Mouse (Mus musculus): ENCODE results near the gene Pbrm1. TPM values are rescaled to one million over a fixed set of nuclear protein-coding genes. Genes with fewer than 3 reads are reported as not detected.

Gene Pbrm1
- polyA plus RNA-seq, 1 experiment = 8.3 TPM

DNA sequence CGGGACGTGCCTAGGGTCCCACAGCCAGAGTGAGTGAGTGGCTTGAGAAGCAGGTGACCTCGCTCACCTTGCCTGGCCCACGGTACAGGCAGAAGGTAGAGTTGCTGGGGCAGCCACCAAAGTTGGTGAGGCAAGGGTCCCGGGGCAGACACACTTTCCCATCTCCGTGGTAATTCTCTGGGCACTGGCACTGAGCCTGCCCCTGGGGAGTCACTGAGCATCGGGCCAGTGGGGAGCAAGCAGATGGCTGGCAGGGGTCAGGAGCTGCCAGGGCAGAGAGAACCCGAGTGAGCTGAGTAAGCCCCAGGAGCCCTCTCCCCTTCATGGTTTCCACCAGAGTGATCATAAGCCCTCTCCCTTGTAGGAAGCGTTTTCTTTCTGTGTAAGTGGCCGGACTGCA is 142.7 kb downstream of the Pbrm1 start:
- TF ChIP-seq POLR2A (IDR thresholded peaks at IDR 0.05; ENCODE audit: control insufficient read depth, low read depth, low read length) (no peak), CTCF (IDR thresholded peaks at IDR 0.05; ENCODE audit: control insufficient read depth, insufficient read depth, insufficient replicate concordance, low read depth, low read length) (no peak)
- Histone ChIP-seq H3K36me3 (ENCODE audit: control insufficient read depth, insufficient read depth, low read length) (no peaks in the 10 kb centered on the region), H3K27me3 (ENCODE audit: control insufficient read depth, insufficient read depth, low read length) (no peaks in the 10 kb centered on the region), H3K4me1 (ENCODE audit: control insufficient read depth, insufficient read depth, low read length) (no peaks in the 10 kb centered on the region), H3K27ac (ENCODE audit: control insufficient read depth, insufficient read depth, low read depth, low read length) (no peak overlapping the region), H3K4me3 (ENCODE audit: control insufficient read depth, low read depth, low read length) (no peak overlapping the region)

DNA sequence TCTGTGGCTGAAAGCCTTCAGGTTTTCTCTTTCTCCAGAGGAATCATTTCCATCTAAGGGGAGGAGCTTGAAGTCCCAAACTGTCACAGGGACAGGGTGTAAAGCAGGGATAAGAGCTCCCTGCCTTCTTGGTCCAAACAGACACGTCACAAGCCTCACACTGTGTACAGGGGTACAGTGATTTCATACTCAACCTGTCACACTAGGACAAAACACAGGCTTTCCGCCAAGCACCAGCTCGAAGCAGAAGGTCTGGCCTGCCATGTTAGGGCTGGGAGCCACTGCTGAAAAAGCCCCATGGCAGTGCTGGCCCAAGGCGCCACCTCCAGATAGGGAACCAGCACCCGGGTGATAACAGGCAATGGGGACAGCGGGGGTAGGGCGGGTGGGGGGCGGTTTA is 145.1 kb downstream of the Pbrm1 start:
- no peak overlapping the region for H3K4me3 ChIP-seq (ENCODE audit: control insufficient read depth, low read depth, low read length)
- H3K36me3 ChIP-seq (ENCODE audit: control insufficient read depth, insufficient read depth, low read length) = no peaks in the 10 kb centered on the region
- H3K4me1 ChIP-seq (ENCODE audit: control insufficient read depth, insufficient read depth, low read length) = no peaks in the 10 kb centered on the region
- no peak overlapping the region for H3K27ac ChIP-seq (ENCODE audit: control insufficient read depth, insufficient read depth, low read depth, low read length)
- no peaks in the 10 kb centered on the region for H3K27me3 ChIP-seq (ENCODE audit: control insufficient read depth, insufficient read depth, low read length)
- TF ChIP-seq CTCF (IDR thresholded peaks at IDR 0.05; ENCODE audit: control insufficient read depth, insufficient read depth, insufficient replicate concordance, low read depth, low read length) (no peak), POLR2A (IDR thresholded peaks at IDR 0.05; ENCODE audit: control insufficient read depth, low read depth, low read length) (no peak)

DNA sequence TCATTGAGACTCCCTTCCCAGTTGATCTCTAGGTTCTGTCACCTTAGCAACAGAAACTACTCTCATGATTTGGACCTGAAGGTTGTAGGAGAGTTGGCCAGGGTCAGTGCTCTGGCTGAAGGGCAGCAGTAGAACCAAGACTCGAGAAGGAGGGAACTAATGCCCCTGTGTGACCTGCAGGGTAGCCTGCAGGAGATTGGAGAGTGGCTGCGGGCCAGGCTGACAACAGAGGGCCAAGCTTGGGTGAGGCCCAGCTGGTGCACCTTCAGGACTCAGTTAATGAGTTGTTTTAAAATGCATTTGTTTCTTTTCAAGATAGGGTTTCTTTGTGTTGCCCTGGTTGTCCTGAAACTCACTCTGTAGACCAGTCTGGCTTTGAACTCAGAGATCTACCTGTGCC is 146.1 kb downstream of the Pbrm1 start:
- no peaks in the 10 kb centered on the region for H3K36me3 ChIP-seq (ENCODE audit: control insufficient read depth, insufficient read depth, low read length)
- no peaks in the 10 kb centered on the region for H3K4me1 ChIP-seq (ENCODE audit: control insufficient read depth, insufficient read depth, low read length)
- H3K27me3 ChIP-seq (ENCODE audit: control insufficient read depth, insufficient read depth, low read length) = no peaks in the 10 kb centered on the region
- no peak overlapping the region for H3K4me3 ChIP-seq (ENCODE audit: control insufficient read depth, low read depth, low read length)
- H3K27ac ChIP-seq (ENCODE audit: control insufficient read depth, insufficient read depth, low read depth, low read length) = no peak overlapping the region
- TF ChIP-seq CTCF (IDR thresholded peaks at IDR 0.05; ENCODE audit: control insufficient read depth, insufficient read depth, insufficient replicate concordance, low read depth, low read length) (no peak), POLR2A (IDR thresholded peaks at IDR 0.05; ENCODE audit: control insufficient read depth, low read depth, low read length) (no peak)

DNA sequence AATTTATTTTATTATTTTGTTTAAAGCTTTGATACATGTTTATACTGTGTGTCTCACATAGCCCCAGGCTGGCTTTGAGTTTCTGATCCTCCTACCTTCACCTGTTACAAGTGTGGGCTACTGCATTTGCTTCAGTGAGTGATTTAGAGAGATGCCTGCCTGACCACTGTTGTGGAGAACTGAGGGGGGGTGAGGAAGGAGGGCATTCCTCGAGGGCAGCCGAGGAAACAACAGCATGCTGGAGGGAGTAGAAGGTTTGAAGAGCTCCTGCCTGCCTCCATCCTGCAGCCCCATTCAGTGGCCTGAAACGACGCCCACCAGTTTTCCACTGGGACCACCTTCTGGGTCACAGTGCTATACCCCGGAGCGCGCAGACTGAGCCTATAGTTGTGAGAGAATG is 146.5 kb downstream of the Pbrm1 start:
- Histone ChIP-seq H3K4me3 (ENCODE audit: control insufficient read depth, low read depth, low read length) (no peak overlapping the region), H3K27me3 (ENCODE audit: control insufficient read depth, insufficient read depth, low read length) (no peaks in the 10 kb centered on the region), H3K27ac (ENCODE audit: control insufficient read depth, insufficient read depth, low read depth, low read length) (no peak overlapping the region), H3K36me3 (ENCODE audit: control insufficient read depth, insufficient read depth, low read length) (no peaks in the 10 kb centered on the region), H3K4me1 (ENCODE audit: control insufficient read depth, insufficient read depth, low read length) (no peaks in the 10 kb centered on the region)
- TF ChIP-seq POLR2A (IDR thresholded peaks at IDR 0.05; ENCODE audit: control insufficient read depth, low read depth, low read length) (no peak), CTCF (IDR thresholded peaks at IDR 0.05; ENCODE audit: control insufficient read depth, insufficient read depth, insufficient replicate concordance, low read depth, low read length) (no peak)

DNA sequence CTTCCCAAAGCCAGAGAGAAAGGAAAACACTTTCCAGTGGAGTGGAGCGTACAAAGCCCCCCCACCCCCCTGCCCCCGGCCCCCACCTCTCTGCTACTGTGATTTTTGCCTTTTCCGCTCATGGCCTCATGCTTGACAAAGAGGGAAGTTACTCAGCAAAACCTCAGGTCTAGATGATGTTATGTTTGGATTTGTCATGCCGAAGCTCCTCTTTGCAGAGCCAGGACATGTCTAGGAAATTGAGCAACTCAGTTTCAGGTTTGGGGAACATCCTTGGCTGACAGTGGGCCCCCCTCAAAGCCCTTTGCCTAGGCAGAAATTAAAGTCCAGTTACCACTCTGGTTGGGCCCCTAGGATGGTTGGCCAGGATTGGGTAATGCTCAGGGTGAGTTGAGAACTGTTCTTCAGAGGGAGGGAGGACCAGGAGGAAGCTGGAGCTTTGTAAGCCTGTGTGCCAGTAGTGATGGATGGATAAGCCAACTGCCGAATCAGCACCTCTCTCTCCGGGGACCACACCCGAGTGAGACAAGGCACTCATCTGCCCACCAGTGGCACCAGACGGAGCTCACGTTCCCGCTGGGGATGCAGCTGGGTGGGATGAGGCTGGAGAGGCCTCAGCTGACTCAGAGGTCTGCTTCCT is 147.2 kb downstream of the Pbrm1 start:
- Histone ChIP-seq H3K4me1 (ENCODE audit: control insufficient read depth, insufficient read depth, low read length) (no peaks in the 10 kb centered on the region), H3K36me3 (ENCODE audit: control insufficient read depth, insufficient read depth, low read length) (no peaks in the 10 kb centered on the region), H3K27me3 (ENCODE audit: control insufficient read depth, insufficient read depth, low read length) (no peaks in the 10 kb centered on the region), H3K4me3 (ENCODE audit: control insufficient read depth, low read depth, low read length) (no peak overlapping the region), H3K27ac (ENCODE audit: control insufficient read depth, insufficient read depth, low read depth, low read length) (no peak overlapping the region)
- no peak for TF ChIP-seq POLR2A (IDR thresholded peaks at IDR 0.05; ENCODE audit: control insufficient read depth, low read depth, low read length)
- no peak for TF ChIP-seq CTCF (IDR thresholded peaks at IDR 0.05; ENCODE audit: control insufficient read depth, insufficient read depth, insufficient replicate concordance, low read depth, low read length)

DNA sequence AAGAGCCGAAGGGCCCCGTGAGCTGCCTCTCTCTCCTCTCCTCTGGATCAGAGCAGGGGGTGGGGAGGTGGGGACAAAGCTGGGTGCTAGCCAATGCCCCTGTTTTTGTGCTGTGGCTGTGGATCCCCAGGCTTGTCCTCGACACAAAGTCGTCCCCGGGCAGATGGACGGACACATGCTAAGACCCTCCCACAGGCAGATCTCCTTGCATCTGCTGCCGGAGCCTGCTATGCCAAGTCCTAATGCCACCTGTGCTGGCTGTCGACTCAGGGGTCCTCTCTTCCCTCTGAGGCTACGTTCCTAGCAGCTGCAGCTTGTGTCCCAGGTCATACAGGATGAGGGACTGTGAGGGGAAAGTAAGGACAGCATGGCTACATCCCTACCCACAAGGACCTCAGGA is 147.9 kb downstream of the Pbrm1 start:
- 0 out of 2 replicates have a peak overlapping the region, but pooled peaks have one; percentile 6 for H3K4me3 ChIP-seq (ENCODE audit: control insufficient read depth, low read depth, low read length)
- no peaks in the 10 kb centered on the region for H3K36me3 ChIP-seq (ENCODE audit: control insufficient read depth, insufficient read depth, low read length)
- no peak overlapping the region; the same call in 1 of the 2 replicates for H3K27ac ChIP-seq (ENCODE audit: control insufficient read depth, insufficient read depth, low read depth, low read length)
- H3K27me3 ChIP-seq (ENCODE audit: control insufficient read depth, insufficient read depth, low read length) = no peaks in the 10 kb centered on the region
- TF ChIP-seq CTCF (IDR thresholded peaks at IDR 0.05; ENCODE audit: control insufficient read depth, insufficient read depth, insufficient replicate concordance, low read depth, low read length) (no peak), POLR2A (IDR thresholded peaks at IDR 0.05; ENCODE audit: control insufficient read depth, low read depth, low read length) (no peak)
- H3K4me1 ChIP-seq (ENCODE audit: control insufficient read depth, insufficient read depth, low read length) = no peaks in the 10 kb centered on the region

DNA sequence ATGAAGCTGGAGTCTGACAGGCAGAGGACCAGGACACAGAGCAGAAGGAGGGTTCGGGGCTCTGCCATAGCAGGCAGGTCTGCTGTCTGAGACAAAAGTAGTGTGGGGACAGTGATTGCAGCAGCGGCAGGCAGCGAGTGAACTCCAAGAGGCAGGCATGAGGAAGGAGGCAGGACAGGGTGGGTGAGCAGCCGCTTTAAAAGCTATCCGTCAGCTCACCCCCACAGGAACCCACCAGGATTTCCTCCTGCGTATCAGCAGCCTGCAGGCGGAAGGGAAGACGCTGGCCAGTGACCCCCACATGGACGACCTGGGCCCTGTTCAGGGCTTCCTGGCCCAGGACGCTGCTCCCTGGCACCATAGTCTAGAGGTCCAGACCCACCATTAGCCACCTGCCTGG is 149.5 kb downstream of the Pbrm1 start, which contains the start of gene Stab1:
TSS of gene Stab1 (minus strand) at position 217 of the 400 bp plus-strand sequence.
- no peak for TF ChIP-seq CTCF (IDR thresholded peaks at IDR 0.05; ENCODE audit: control insufficient read depth, insufficient read depth, insufficient replicate concordance, low read depth, low read length)
- TF ChIP-seq POLR2A (IDR thresholded peaks at IDR 0.05; ENCODE audit: control insufficient read depth, low read depth, low read length) = no peak
- H3K4me3 ChIP-seq (ENCODE audit: control insufficient read depth, low read depth, low read length) = no peak within 1 kb of the TSS; the same call in 1 of the 2 replicates
- no peaks in the 10 kb centered on the region for H3K36me3 ChIP-seq (ENCODE audit: control insufficient read depth, insufficient read depth, low read length)
- no peaks in the 10 kb centered on the region for H3K27me3 ChIP-seq (ENCODE audit: control insufficient read depth, insufficient read depth, low read length)
- H3K4me1 ChIP-seq (ENCODE audit: control insufficient read depth, insufficient read depth, low read length) = no peaks in the 10 kb centered on the region
- no peak within 1 kb of the TSS for H3K27ac ChIP-seq (ENCODE audit: control insufficient read depth, insufficient read depth, low read depth, low read length)
